Mouse (Mus musculus) kidney, adult 2 months (tissue): Measurements from ENCODE around the gene Rfwd3.

Source experiments
- CTCF ChIP-seq: fragments of 200-500 bp; conservative IDR thresholded peaks from 2 replicates; pipeline ENCODE4 v1.5.1; 2011; ENCODE audit warnings: low read depth, mild to moderate bottlenecking, control low read depth, low read length, moderate library complexity, mixed read lengths; ENCODE audit not compliant: insufficient read depth, insufficient read length
- POLR2A ChIP-seq: fragments of 200-500 bp; IDR thresholded peaks from one replicate; pipeline ENCODE4 v1.6.1; 2011; ENCODE audit warnings: low read depth, low read length, control low read depth

GRCm38 (mm10) chr8:111290586-111290985 is 9.4 kb downstream of the Rfwd3 start:
- TF ChIP-seq POLR2A = no peak
- no peak for TF ChIP-seq CTCF
